Mouse (Mus musculus): ENCODE measurements around the gene Olfr1132.

- TF ChIP-seq CTCF (IDR thresholded peaks at IDR 0.05; ENCODE audit: low read depth) (no peak), EP300 (optimal IDR thresholded peaks at IDR 0.05) (no peak)
Measured at GRCm38 (mm10) chr2:87658360-87658759, 21.0 kb upstream of the Olfr1132 start, which contains the start of gene Olfr1134.

All from stomach, postnatal 0 days (tissue).